Mouse (Mus musculus): ENCODE measurements around the gene Tbc1d9. TPM values are rescaled to one million over a fixed set of nuclear protein-coding genes. Genes with fewer than 3 reads are reported as not detected.
"Not testable (repeated sequence)": the region's sequence is repeated elsewhere in the genome, so short reads cannot be mapped to it uniquely, and the experiment has no call there.

Gene Tbc1d9
- total and polyA plus RNA-seq, 2 experiments from 2014 or later: 0.49 to 4.3 TPM

DNA sequence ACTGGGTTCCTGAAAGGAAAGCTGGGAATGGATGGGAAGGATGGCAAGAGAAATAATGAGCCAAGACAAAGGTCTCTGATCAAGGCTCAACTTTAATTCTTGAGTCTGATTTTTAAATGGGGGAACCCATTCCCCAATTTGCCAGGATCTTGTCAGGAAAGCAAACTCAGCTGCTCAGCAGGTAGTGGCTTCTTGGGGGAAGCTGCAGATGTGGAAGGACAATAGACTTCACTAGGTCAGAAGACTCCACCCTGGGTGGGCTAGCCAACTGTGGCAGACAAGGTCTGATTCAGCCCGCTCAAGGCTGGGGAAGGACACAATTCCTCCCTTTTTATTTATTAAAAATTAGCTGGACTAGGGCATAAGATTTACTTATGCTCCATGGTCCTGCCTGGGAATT is 139.8 kb downstream of the Tbc1d9 start:
- no peak overlapping the region for H3K4me2 ChIP-seq (ENCODE audit: low read depth, low read length)
- H3K4me3 ChIP-seq (ENCODE audit: low read depth, low read length): no peak overlapping the region
- H3K27me3 ChIP-seq (ENCODE audit: control insufficient read depth, insufficient read depth, low read length): no peaks in the 10 kb centered on the region
- H3K9ac ChIP-seq (replicated peaks; ENCODE audit: low read depth, low read length): no peak overlapping the region
- TF ChIP-seq EP300 (IDR thresholded peaks at IDR 0.05; ENCODE audit: low read depth) (no peak), CTCF (IDR thresholded peaks at IDR 0.05; ENCODE audit: low read depth) (no peak)
- 0 out of 2 replicates have a peak, but pooled peaks cover 6% of the 10 kb centered on the region for H3K9me3 ChIP-seq (replicated peaks; ENCODE audit: control insufficient read depth, low read length)
- no peak overlapping the region for H3K27ac ChIP-seq (ENCODE audit: low read depth)
- no peaks in the 10 kb centered on the region for H3K36me3 ChIP-seq (replicated peaks; ENCODE audit: control insufficient read depth, insufficient read depth, low read length)
- no peak for ATAC-seq (ENCODE audit: insufficient read depth, low read depth)
- 100% methylated on average over 1 of the region's 1 CpGs for WGBS
- DNase-seq (ENCODE audit: low spot score): no peak
- no peaks in the 10 kb centered on the region for H3K4me1 ChIP-seq (ENCODE audit: control insufficient read depth, insufficient read depth)

GRCm38 (mm10) chr8:83309836-83310235 is 144.7 kb downstream of the Tbc1d9 start:
- 91% methylated on average over 6 of the region's 6 CpGs for WGBS
- Histone ChIP-seq H3K9ac (replicated peaks; ENCODE audit: low read depth, low read length) (no peak overlapping the region), H3K4me3 (ENCODE audit: low read depth, low read length) (no peak overlapping the region), H3K36me3 (replicated peaks; ENCODE audit: control insufficient read depth, insufficient read depth, low read length) (no peaks in the 10 kb centered on the region), H3K27ac (ENCODE audit: low read depth) (no peak overlapping the region), H3K9me3 (replicated peaks; ENCODE audit: control insufficient read depth, low read length) (no peaks in the 10 kb centered on the region), H3K4me2 (ENCODE audit: low read depth, low read length) (no peak overlapping the region), H3K27me3 (ENCODE audit: control insufficient read depth, insufficient read depth, low read length) (no peaks in the 10 kb centered on the region), H3K4me1 (ENCODE audit: control insufficient read depth, insufficient read depth) (no peaks in the 10 kb centered on the region)
- no peak for TF ChIP-seq CTCF (IDR thresholded peaks at IDR 0.05; ENCODE audit: low read depth)
- no peak for TF ChIP-seq EP300 (IDR thresholded peaks at IDR 0.05; ENCODE audit: low read depth)
- ATAC-seq (ENCODE audit: insufficient read depth, low read depth): no peak
- no peak for DNase-seq (ENCODE audit: low spot score)

GRCm38 (mm10) chr8:83315084-83315483 is 149.9 kb downstream of the Tbc1d9 start:
- ATAC-seq (ENCODE audit: insufficient read depth, low read depth): not testable (repeated sequence)

GRCm38 (mm10) chr8:83315691-83316090 is 150.5 kb downstream of the Tbc1d9 start:
- Histone ChIP-seq H3K4me2 (ENCODE audit: low read depth, low read length) (no peak overlapping the region), H3K9ac (replicated peaks; ENCODE audit: low read depth, low read length) (no peak overlapping the region), H3K4me1 (ENCODE audit: control insufficient read depth, insufficient read depth) (no peaks in the 10 kb centered on the region), H3K4me3 (ENCODE audit: low read depth, low read length) (no peak overlapping the region), H3K36me3 (replicated peaks; ENCODE audit: control insufficient read depth, insufficient read depth, low read length) (peaks cover 38% of the 10 kb centered on the region), H3K9me3 (replicated peaks; ENCODE audit: control insufficient read depth, low read length) (no peaks in the 10 kb centered on the region), H3K27ac (ENCODE audit: low read depth) (no peak overlapping the region), H3K27me3 (ENCODE audit: control insufficient read depth, insufficient read depth, low read length) (no peaks in the 10 kb centered on the region)
- no peak for DNase-seq (ENCODE audit: low spot score)
- WGBS: 73% methylated on average over 2 of the region's 2 CpGs
- no peak for ATAC-seq (ENCODE audit: insufficient read depth, low read depth)
- TF ChIP-seq CTCF (IDR thresholded peaks at IDR 0.05; ENCODE audit: low read depth): no peak
- no peak for TF ChIP-seq EP300 (IDR thresholded peaks at IDR 0.05; ENCODE audit: low read depth)

More at GRCm38 (mm10) chr8:83315084-83315483, 149.9 kb downstream of the Tbc1d9 start:
- not testable (repeated sequence) for H3K9ac ChIP-seq (replicated peaks; ENCODE audit: low read depth, low read length); H3K27me3 ChIP-seq (ENCODE audit: control insufficient read depth, insufficient read depth, low read length); DNase-seq (ENCODE audit: low spot score); H3K27ac ChIP-seq (ENCODE audit: low read depth); H3K4me3 ChIP-seq (ENCODE audit: low read depth, low read length); H3K4me2 ChIP-seq (ENCODE audit: low read depth, low read length); H3K9me3 ChIP-seq (replicated peaks; ENCODE audit: control insufficient read depth, low read length); H3K4me1 ChIP-seq (ENCODE audit: control insufficient read depth, insufficient read depth)
- H3K36me3 ChIP-seq (replicated peaks; ENCODE audit: control insufficient read depth, insufficient read depth, low read length): peaks cover 35% of the 10 kb centered on the region
- WGBS: 76% methylated on average over 4 of the region's 4 CpGs

DNA sequence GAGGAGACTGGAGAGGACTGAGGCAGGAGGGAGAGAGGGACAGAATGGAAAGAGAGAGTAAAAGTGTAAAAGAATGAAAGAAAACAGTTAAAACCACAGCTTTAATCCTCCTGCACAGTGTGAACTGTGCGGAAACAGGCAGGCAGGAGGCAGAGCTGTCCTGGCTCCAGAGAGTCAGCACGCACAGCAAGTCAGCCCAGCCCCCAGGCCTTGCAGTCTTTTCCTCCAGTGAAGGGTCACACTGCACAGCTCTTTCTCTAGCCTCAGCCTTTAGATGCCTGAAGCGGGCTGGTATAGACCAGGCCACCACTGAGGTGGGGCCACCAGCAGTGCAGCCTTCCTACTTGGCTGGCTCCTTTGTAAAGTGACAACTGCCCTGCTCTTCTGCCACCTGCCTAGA is 155.4 kb downstream of the Tbc1d9 start:
- H3K9me3 ChIP-seq (replicated peaks; ENCODE audit: control insufficient read depth, low read length): no peaks in the 10 kb centered on the region
- H3K27ac ChIP-seq (ENCODE audit: low read depth): no peak overlapping the region
- H3K4me2 ChIP-seq (ENCODE audit: low read depth, low read length): no peak overlapping the region
- WGBS: 63% methylated on average over 3 of the region's 3 CpGs
- H3K9ac ChIP-seq (replicated peaks; ENCODE audit: low read depth, low read length): no peak overlapping the region
- DNase-seq (ENCODE audit: low spot score): no peak
- peaks cover 51% of the 10 kb centered on the region for H3K36me3 ChIP-seq (replicated peaks; ENCODE audit: control insufficient read depth, insufficient read depth, low read length)
- no peak overlapping the region for H3K4me3 ChIP-seq (ENCODE audit: low read depth, low read length)
- ATAC-seq (ENCODE audit: insufficient read depth, low read depth): no peak
- no peaks in the 10 kb centered on the region for H3K4me1 ChIP-seq (ENCODE audit: control insufficient read depth, insufficient read depth)
- TF ChIP-seq CTCF (IDR thresholded peaks at IDR 0.05; ENCODE audit: low read depth) (no peak), EP300 (IDR thresholded peaks at IDR 0.05; ENCODE audit: low read depth) (no peak)
- no peaks in the 10 kb centered on the region for H3K27me3 ChIP-seq (ENCODE audit: control insufficient read depth, insufficient read depth, low read length)

- TF ChIP-seq EP300 (IDR thresholded peaks at IDR 0.05; ENCODE audit: low read depth): no peak
- no peaks in the 10 kb centered on the region for H3K4me1 ChIP-seq (ENCODE audit: control insufficient read depth, insufficient read depth)
- H3K9ac ChIP-seq (replicated peaks; ENCODE audit: low read depth, low read length): no peak overlapping the region
- no peaks in the 10 kb centered on the region for H3K9me3 ChIP-seq (replicated peaks; ENCODE audit: control insufficient read depth, low read length)
- 74% methylated on average over 6 of the region's 6 CpGs for WGBS
- ATAC-seq (ENCODE audit: insufficient read depth, low read depth): no peak
- peaks cover 41% of the 10 kb centered on the region for H3K36me3 ChIP-seq (replicated peaks; ENCODE audit: control insufficient read depth, insufficient read depth, low read length)
- DNase-seq (ENCODE audit: low spot score): no peak
- no peak overlapping the region for H3K27ac ChIP-seq (ENCODE audit: low read depth)
- H3K4me2 ChIP-seq (ENCODE audit: low read depth, low read length): no peak overlapping the region
- H3K27me3 ChIP-seq (ENCODE audit: control insufficient read depth, insufficient read depth, low read length): no peaks in the 10 kb centered on the region
- H3K4me3 ChIP-seq (ENCODE audit: low read depth, low read length): no peak overlapping the region
Observed at GRCm38 (mm10) chr8:83322374-83322773, 157.2 kb downstream of the Tbc1d9 start.

Other genes starting within 250 kb of the Tbc1d9 start
- gene Gm10645, start 818 bp downstream of the Tbc1d9 start, total RNA-seq (2014; rRNA removed; ENCODE audit: low replicate concordance): 3.6 TPM in 1 of 2 replicates, not detected in the other
- gene Gm10645, start 818 bp downstream of the Tbc1d9 start, polyA plus RNA-seq (2015; fragmentation: Nextera tagmentation; extraction: Ambion mirVana): 0.34 and 0.48 TPM in 2 replicates
- gene Ucp1, start 125.0 kb downstream of the Tbc1d9 start, total RNA-seq (2014; rRNA removed; ENCODE audit: low replicate concordance): not detected in 2 replicates
- gene Ucp1, start 125.0 kb downstream of the Tbc1d9 start, polyA plus RNA-seq (2015; fragmentation: Nextera tagmentation; extraction: Ambion mirVana): 0.63 TPM in 1 of 2 replicates, not detected in the other
- 8.2 and 9.2 TPM in 2 replicates for gene Elmod2, start 167.1 kb downstream of the Tbc1d9 start, total RNA-seq (2014; rRNA removed; ENCODE audit: low replicate concordance)
- 5.6 and 6.0 TPM in 2 replicates for gene Elmod2, start 167.1 kb downstream of the Tbc1d9 start, polyA plus RNA-seq (2015; fragmentation: Nextera tagmentation; extraction: Ambion mirVana)
- not detected in 2 replicates for gene Mgat4d, start 183.1 kb downstream of the Tbc1d9 start, total RNA-seq (2014; rRNA removed; ENCODE audit: low replicate concordance)
- gene Mgat4d, start 183.1 kb downstream of the Tbc1d9 start, polyA plus RNA-seq (2015; fragmentation: Nextera tagmentation; extraction: Ambion mirVana): not detected in 2 replicates
- not detected in 2 replicates for gene Clgn, start 224.5 kb downstream of the Tbc1d9 start, total RNA-seq (2014; rRNA removed; ENCODE audit: low replicate concordance)
- gene Clgn, start 224.5 kb downstream of the Tbc1d9 start, polyA plus RNA-seq (2015; fragmentation: Nextera tagmentation; extraction: Ambion mirVana): not detected in 2 replicates

Measured in heart, postnatal 0 days (tissue).